Mouse (Mus musculus): ENCODE results near the gene C1ql2.

The C1ql2 gene

GRCm38 (mm10) chr1:120328212-120328611 is 12.2 kb upstream of the C1ql2 start:
- Histone ChIP-seq H3K4me1 (replicated peaks; ENCODE audit: low read depth, low read length) (no peaks in the 10 kb centered on the region), H3K4me3 (replicated peaks; ENCODE audit: low read length) (no peak overlapping the region), H3K27me3 (ENCODE audit: insufficient read depth, low read length) (peaks cover 20% of the 10 kb centered on the region), H3K36me3 (ENCODE audit: insufficient read depth, low read length) (no peaks in the 10 kb centered on the region), H3K9me3 (ENCODE audit: low read length) (no peaks in the 10 kb centered on the region)
- no peak for TF ChIP-seq NANOG (IDR thresholded peaks at IDR 0.05; ENCODE audit: borderline replicate concordance, low read length)
- no peak for TF ChIP-seq CTCF (conservative IDR thresholded peaks at IDR 0.05; ENCODE audit: low read length)
- TF ChIP-seq POU5F1 (IDR thresholded peaks at IDR 0.05; ENCODE audit: borderline replicate concordance, low read length), result no peak

GRCm38 (mm10) chr1:120331841-120332240 is 8.5 kb upstream of the C1ql2 start:
- TF ChIP-seq NANOG (IDR thresholded peaks at IDR 0.05; ENCODE audit: borderline replicate concordance, low read length) (no peak), POU5F1 (IDR thresholded peaks at IDR 0.05; ENCODE audit: borderline replicate concordance, low read length) (no peak), CTCF (conservative IDR thresholded peaks at IDR 0.05; ENCODE audit: low read length) (no peak)
- no peak overlapping the region for H3K4me3 ChIP-seq (replicated peaks; ENCODE audit: low read length)
- no peaks in the 10 kb centered on the region for H3K36me3 ChIP-seq (ENCODE audit: insufficient read depth, low read length)
- H3K27me3 ChIP-seq (ENCODE audit: insufficient read depth, low read length), result peaks cover 46% of the 10 kb centered on the region
- H3K9me3 ChIP-seq (ENCODE audit: low read length), result no peaks in the 10 kb centered on the region
- H3K4me1 ChIP-seq (replicated peaks; ENCODE audit: low read depth, low read length), result no peaks in the 10 kb centered on the region

- H3K4me3 ChIP-seq (replicated peaks; ENCODE audit: low read length), result no peak overlapping the region
- H3K9me3 ChIP-seq (ENCODE audit: low read length), result no peaks in the 10 kb centered on the region
- H3K36me3 ChIP-seq (ENCODE audit: insufficient read depth, low read length), result no peaks in the 10 kb centered on the region
- peaks cover 23% of the 10 kb centered on the region for H3K4me1 ChIP-seq (replicated peaks; ENCODE audit: low read depth, low read length)
- H3K27me3 ChIP-seq (ENCODE audit: insufficient read depth, low read length), result peaks cover 87% of the 10 kb centered on the region
- TF ChIP-seq CTCF (conservative IDR thresholded peaks at IDR 0.05; ENCODE audit: low read length) (no peak; the same call in 1 of the 2 replicates), POU5F1 (IDR thresholded peaks at IDR 0.05; ENCODE audit: borderline replicate concordance, low read length) (no peak), NANOG (IDR thresholded peaks at IDR 0.05; ENCODE audit: borderline replicate concordance, low read length) (no peak)
These were observed 2.4 kb upstream of the C1ql2 start for GRCm38 (mm10) chr1:120337970-120338369.

GRCm38 (mm10) chr1:120341172-120341675 is 842 bp downstream of the C1ql2 start:
- Histone ChIP-seq H3K4me3 (replicated peaks; ENCODE audit: low read length) (peak overlapping the region; percentile 72), H3K27me3 (ENCODE audit: insufficient read depth, low read length) (peaks cover 97% of the 10 kb centered on the region), H3K9me3 (ENCODE audit: low read length) (no peaks in the 10 kb centered on the region), H3K4me1 (replicated peaks; ENCODE audit: low read depth, low read length) (peaks cover 26% of the 10 kb centered on the region), H3K36me3 (ENCODE audit: insufficient read depth, low read length) (no peaks in the 10 kb centered on the region)
- TF ChIP-seq CTCF (conservative IDR thresholded peaks at IDR 0.05; ENCODE audit: low read length), result no peak

GRCm38 (mm10) chr1:120341811-120342370 is 1.5 kb downstream of the C1ql2 start:
- H3K4me1 ChIP-seq (replicated peaks; ENCODE audit: low read depth, low read length), result peaks cover 26% of the 10 kb centered on the region
- peaks cover 94% of the 10 kb centered on the region for H3K27me3 ChIP-seq (ENCODE audit: insufficient read depth, low read length)
- peak overlapping the region; percentile 72 for H3K4me3 ChIP-seq (replicated peaks; ENCODE audit: low read length)
- TF ChIP-seq POU5F1 (IDR thresholded peaks at IDR 0.05; ENCODE audit: borderline replicate concordance, low read length) (no peak), NANOG (IDR thresholded peaks at IDR 0.05; ENCODE audit: borderline replicate concordance, low read length) (no peak)
- no peaks in the 10 kb centered on the region for H3K36me3 ChIP-seq (ENCODE audit: insufficient read depth, low read length)
- H3K9me3 ChIP-seq (ENCODE audit: low read length), result no peaks in the 10 kb centered on the region

GRCm38 (mm10) chr1:120342371-120342821 is 2.0 kb downstream of the C1ql2 start:
- peaks cover 92% of the 10 kb centered on the region for H3K27me3 ChIP-seq (ENCODE audit: insufficient read depth, low read length)
- TF ChIP-seq POU5F1 (IDR thresholded peaks at IDR 0.05; ENCODE audit: borderline replicate concordance, low read length) (no peak), NANOG (IDR thresholded peaks at IDR 0.05; ENCODE audit: borderline replicate concordance, low read length) (no peak), CTCF (conservative IDR thresholded peaks at IDR 0.05; ENCODE audit: low read length) (no peak)
- H3K4me3 ChIP-seq (replicated peaks; ENCODE audit: low read length), result peak overlapping the region; percentile 72
- H3K36me3 ChIP-seq (ENCODE audit: insufficient read depth, low read length), result no peaks in the 10 kb centered on the region
- H3K9me3 ChIP-seq (ENCODE audit: low read length), result no peaks in the 10 kb centered on the region
- peaks cover 26% of the 10 kb centered on the region for H3K4me1 ChIP-seq (replicated peaks; ENCODE audit: low read depth, low read length)

- H3K4me3 ChIP-seq (replicated peaks; ENCODE audit: low read length), result no peak overlapping the region
- TF ChIP-seq POU5F1 (IDR thresholded peaks at IDR 0.05; ENCODE audit: borderline replicate concordance, low read length) (no peak), NANOG (IDR thresholded peaks at IDR 0.05; ENCODE audit: borderline replicate concordance, low read length) (no peak), CTCF (conservative IDR thresholded peaks at IDR 0.05; ENCODE audit: low read length) (no peak)
- H3K27me3 ChIP-seq (ENCODE audit: insufficient read depth, low read length), result peaks cover 77% of the 10 kb centered on the region
- no peaks in the 10 kb centered on the region for H3K36me3 ChIP-seq (ENCODE audit: insufficient read depth, low read length)
- peaks cover 25% of the 10 kb centered on the region for H3K4me1 ChIP-seq (replicated peaks; ENCODE audit: low read depth, low read length)
- H3K9me3 ChIP-seq (ENCODE audit: low read length), result no peaks in the 10 kb centered on the region
These were observed 4.6 kb downstream of the C1ql2 start for GRCm38 (mm10) chr1:120345001-120345400.

GRCm38 (mm10) chr1:120354387-120354786 is 14.0 kb downstream of the C1ql2 start:
- Histone ChIP-seq H3K4me1 (replicated peaks; ENCODE audit: low read depth, low read length) (peaks cover 26% of the 10 kb centered on the region), H3K4me3 (replicated peaks; ENCODE audit: low read length) (no peak overlapping the region), H3K9me3 (ENCODE audit: low read length) (no peaks in the 10 kb centered on the region), H3K36me3 (ENCODE audit: insufficient read depth, low read length) (no peaks in the 10 kb centered on the region), H3K27me3 (ENCODE audit: insufficient read depth, low read length) (peaks cover 19% of the 10 kb centered on the region)
- TF ChIP-seq NANOG (IDR thresholded peaks at IDR 0.05; ENCODE audit: borderline replicate concordance, low read length) (no peak), POU5F1 (IDR thresholded peaks at IDR 0.05; ENCODE audit: borderline replicate concordance, low read length) (peak; percentile 92)

Measured in E14TG2a.4 (cell line).